Mouse (Mus musculus) activated CD4-positive, CD25-positive, alpha-beta regulatory T cell, adult 4 months (primary cell): Measurements from ENCODE around the gene Kdm4a. TPM values are rescaled to one million over a fixed set of nuclear protein-coding genes. Genes with fewer than 3 reads are reported as not detected.

Experiments
- ATAC-seq: one replicate; pipeline ENCODE4 v1.8.0; 2017
- polyA plus RNA-seq, 2 experiments: library from polyadenylated mRNA; unstranded; fragments of 100-300 nt; shearing (Covaris generic); gene quantifications; one replicate each; pipeline ENCODE4 v1.2.1; 2017

The Kdm4a gene
- polyA plus RNA-seq, result 10 to 100 TPM in 1 of 2 experiments, 1 to 10 TPM in 1; 6.1 to 11.4 TPM

DNA sequence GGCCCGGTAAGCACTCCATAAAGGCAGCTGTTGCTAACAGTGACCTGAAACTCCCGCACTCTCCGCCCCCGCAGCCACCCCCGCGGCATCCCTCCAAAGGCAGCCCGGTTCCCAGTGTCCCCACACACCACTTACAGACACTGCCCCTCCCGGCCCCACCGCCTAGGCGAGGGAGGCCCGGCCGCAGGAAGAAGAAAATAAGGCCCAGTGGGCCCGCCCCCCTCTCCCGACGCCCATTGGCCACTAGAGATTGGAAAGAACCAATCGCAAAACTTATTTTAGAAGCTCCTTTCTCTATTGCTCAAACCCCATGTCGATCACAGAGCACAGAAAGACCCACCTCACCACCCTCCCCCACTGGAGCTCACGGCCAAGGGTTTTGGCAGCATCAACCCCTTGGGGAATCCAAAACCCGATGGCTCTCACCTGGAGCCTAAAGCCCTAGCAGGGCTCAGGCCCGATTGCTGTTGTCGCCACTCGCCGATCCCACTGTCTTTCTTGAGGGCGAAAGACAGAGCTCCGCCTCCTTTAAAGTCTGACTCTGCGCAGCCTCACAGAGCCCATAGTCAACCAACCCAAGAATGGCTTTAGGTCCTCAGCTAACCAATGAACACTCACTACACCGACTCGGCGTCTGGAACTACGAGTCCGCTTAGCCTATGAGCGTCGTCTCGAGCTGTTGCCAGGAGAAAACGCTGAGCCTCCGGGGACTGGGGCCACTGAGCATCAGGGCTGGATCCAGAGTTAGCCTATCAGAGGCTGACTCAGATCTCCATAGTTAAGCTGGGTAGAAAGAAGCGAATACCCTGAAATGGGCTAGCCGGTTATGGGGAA, at the start of gene Kdm4a:
Gene Kdm4a (minus strand): TSS at position 577 of the 834 bp plus-strand sequence.
- ATAC-seq, result peak; percentile 94

DNA sequence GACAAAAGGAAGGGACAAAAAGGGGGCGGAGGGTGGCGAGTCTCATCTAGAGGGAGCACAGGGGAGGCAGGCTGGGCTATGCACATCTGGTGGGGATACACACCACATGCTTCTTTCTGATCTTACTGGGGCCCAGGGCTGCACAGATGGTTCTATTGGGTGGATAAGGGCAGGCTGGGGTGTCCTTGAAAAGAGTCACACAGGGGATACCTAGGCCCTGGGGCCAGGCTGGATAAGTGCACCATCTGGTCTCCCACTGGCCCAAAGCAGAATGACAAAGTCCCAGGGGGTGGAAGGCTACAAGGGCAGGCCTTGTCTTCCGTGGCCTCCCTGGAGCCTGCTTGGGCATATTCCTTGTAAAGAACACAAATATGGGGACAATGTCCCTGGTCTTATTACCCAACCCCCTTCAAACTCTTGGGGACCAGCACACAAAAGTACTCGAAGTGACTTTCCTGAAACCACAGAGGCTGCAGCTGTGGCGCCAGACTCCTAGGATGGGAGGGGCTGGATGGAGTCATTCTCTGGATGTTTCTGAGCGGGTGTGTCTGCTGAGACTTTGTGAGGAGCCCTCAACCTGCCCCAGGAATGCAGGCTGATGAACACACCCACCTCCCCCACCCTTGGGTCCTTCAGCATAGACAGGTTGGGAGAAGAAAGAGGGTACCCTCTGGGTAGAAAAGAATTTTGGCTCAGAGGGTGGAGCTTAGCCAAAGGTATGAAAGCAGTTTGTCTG, 49.4 kb upstream of the Kdm4a start:
- no peak for ATAC-seq

DNA sequence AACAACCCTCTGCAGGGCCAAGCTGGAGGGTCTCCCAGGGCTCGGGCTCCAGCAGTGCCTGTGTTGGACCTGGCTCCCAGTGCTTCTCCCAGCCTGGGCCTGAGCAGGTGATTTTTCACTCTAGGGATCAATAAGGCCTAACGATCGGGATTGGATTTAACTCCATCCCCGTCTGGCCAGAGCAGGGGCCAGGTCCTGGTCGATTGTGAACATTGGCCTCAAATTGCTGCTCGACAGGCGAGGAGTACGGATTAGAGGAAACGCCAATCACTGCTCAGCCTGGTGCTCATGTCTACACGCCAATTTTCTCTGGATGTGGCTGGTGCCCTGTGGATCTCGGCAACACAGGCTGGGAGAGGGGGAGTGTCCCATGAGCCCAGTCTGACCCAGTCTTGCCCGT, 47.6 kb upstream of the Kdm4a start:
- no peak for ATAC-seq

DNA sequence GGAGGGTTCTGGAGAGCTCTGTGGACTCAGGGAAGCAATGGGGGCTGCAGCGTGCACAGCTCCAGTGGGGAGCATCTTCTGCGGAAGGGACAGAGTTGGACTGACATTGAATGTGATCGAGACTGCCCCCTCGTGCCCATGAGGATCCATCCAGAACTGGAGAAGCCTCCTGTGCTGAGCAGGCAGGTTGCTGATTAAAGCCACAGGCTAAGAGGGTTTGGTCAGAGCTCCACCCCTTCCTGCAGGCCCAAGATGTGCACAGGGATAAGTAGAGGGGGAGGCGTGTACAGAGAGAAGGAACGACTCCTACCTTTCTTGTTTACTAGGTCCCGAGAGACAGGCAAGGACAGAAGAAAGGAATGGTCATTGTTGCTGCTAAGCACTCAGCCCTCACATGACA, 41.4 kb upstream of the Kdm4a start:
- no peak for ATAC-seq

DNA sequence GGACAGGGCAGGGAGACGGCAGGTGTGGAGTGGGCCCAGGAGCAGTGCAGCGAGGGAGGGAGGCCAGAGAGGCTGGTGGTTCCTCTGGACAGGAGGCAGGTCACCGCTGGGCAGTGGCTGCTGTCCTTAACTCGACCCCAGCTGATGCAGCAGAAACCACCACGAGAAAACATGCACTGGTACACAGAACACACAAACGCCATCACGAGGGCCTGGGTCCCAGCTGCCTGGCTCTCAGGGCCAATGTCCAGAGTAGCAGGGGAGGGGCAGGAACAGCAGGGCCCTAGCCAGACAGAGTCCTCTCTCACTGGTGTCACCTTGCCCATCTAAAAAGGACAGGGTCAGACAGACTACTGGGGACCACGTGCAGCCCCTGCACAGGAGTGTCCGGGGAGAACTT, 40.9 kb upstream of the Kdm4a start:
- no peak for ATAC-seq

DNA sequence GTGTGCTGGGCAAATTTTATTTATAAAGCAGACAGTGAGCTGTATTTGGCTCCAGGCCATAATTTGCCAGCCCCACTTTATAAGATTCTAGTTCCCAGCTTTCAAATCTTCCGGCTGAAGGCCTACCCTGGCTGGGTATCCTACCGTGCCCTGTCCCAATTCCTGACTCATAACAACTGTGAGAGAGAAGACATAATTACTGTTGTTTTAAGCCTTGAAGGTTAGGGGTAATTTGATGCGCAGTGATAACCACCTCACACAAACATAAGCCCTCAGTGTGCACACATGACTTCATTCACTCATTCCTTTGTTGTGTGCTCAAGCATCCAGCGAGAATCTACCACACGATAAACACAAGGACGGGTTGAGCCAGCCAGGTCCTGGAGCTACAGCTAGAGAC, 39.6 kb upstream of the Kdm4a start:
- no peak for ATAC-seq

DNA sequence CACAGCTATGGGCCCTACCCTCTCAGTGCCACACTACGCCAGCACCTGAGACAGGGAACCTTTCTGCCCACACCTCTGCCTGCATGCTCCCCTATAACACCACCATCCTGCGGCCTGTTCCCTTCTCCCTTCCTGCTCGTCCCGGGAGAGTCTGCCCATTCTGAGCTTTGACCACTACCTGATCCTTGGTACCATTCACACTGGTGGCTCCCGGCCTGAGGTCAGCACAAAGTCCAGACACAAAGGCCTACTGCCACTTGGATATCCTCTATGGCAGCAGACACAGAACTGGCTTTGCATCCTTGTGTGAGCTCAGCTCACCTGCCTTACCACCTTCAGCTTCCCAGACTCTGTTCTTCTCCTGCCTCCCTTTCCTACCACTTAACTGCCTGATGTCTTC, 38.7 kb upstream of the Kdm4a start:
- no peak for ATAC-seq

DNA sequence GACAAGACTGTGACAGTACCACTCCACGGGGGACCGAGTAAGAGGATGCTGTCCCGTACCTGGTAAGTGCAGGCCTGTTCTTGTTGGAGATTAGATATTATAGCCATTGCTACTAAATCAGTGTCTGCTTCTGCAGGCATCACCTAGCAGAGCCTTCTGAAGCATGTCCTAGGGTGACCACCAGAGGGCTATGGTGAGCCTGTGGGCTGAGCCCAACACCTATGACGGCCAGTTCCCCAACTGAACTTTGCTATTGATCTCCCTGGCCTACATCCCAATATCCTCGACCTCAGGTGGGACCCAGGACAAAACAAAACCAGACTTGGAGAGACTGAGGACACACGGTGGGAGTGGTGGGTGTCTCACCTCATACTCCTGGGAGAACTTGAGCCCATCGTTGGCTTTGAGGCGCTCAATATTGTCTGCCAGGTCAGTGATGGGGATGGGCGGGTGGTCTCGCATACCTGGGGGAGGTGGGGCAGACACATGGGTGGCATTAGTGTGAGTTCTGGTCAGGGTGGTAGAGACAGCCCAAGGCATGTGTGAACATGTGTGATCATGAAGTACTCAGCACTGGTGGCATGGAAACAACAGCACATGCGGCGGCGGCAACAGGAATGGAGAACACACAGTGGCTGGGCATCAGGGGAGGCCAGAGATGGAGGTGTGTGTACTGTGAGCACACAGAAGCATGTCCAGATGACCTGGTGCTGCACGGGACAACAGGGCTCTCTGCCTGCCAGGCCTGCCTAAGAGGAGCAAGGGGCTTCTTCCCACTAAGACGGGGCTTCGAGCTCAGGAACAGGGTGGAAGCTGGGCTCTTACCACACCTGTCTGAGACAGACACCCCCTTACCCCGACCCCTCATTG, 37.1 kb upstream of the Kdm4a start:
- peak; percentile 63 for ATAC-seq

DNA sequence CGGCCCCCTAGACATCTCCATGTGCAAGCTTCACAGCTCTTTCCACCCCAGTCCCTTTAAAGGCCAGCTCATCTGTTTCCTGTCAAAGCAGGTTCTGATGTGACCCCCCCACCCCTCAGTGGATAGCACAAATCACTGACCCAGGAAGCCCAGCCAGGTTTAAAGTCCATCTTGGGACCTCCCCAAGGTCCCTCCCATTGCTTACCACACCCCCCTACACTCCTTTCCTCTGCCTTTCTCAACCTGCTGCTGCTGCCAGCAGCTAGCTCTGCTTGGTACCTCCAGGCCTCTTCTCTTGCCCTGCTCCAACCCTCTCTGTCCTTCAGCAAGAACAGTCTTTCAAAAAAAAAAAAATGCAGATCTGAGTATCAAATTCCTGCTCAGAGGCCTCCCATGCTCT, 35.0 kb upstream of the Kdm4a start:
- ATAC-seq, result no peak

DNA sequence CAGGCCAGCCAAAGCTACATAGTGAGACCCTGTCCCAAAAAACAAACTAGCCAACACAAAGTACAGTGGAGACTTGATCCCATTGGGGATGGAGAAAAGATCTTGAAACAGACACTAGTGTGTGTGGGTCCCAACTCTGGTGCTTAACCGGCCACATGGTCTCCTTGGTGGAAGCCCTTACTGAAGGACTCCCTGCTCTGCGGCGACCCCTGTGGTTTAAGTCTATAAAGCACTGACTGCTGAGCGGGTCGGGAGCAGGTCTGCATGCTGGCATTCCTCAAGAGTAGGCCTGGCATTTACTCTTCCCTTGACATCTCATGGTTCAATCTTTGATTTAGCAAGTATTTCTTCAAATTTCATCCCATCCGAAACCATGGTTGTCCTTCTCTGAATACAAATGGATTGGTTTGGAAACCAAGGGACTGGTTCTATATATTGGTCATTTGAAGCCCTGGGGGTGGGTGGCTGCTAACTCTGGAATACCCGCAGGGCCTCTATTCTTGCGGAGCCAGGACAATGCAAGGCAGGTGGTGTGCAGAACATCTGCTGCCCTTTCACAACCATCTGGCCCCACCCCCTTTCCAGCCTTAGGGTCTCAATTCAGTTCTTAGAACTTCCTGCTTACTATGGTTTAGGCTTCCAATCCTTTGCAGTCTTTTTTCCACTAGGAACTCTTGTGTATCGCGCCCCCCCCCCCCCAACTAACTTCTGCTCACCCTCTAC, 27.2 kb upstream of the Kdm4a start:
- no peak for ATAC-seq

DNA sequence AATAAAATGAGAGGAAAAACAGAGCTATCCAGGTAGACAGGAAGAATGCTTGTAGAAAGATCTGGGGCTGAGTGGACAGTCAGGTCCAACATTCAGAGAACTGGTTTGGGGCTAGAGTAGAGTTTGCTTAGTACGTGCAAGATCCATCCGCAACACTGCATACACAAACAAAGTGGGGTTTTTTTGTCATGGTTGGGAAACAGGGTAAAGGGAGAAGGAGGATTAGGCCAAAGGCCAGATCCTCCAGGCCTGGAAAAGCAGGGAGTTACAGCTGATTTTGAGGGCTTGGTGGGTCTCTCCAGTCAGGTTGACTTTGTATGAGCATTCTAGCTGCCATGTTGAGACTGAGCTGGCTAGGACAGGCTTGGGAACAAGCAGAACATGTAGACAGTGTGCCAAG, 26.1 kb upstream of the Kdm4a start:
- ATAC-seq, result no peak

DNA sequence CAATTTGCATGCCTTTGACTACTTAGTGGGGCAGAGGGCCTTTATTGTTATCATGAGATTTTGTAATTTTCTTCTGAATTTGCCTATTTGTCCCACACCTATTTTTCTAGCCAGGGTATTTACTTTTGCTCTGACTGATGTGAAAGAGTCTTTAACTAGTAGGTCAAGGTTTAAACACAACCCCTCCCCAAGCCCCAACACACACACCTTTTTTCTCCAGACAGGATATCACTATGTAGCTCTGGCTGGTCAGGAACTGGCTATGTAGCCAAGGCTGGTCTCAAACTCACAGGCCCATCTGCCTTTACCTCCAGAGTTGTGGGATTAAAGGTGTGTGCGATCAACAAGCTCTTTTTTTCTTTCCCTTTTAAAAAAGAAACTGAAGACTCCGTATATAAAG, 19.2 kb upstream of the Kdm4a start:
- ATAC-seq, result no peak

DNA sequence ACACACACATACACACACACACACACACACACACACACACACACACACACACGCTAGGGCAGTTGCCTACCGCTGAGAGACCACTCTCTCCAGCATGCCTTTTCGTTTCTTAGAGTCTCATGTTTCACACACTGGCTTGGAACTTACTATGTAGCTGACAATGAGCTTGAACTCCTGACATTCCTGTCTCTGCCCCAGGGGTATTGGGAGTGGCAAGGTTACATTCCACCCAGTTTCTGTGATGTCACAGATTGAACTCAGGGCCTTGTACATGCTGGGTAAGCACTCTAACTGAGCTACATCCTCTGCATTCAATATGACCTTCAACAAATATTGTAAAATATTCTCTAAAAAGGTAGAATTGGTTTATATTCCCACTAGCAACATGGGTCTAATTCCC, 18.8 kb upstream of the Kdm4a start:
- ATAC-seq, result no peak

DNA sequence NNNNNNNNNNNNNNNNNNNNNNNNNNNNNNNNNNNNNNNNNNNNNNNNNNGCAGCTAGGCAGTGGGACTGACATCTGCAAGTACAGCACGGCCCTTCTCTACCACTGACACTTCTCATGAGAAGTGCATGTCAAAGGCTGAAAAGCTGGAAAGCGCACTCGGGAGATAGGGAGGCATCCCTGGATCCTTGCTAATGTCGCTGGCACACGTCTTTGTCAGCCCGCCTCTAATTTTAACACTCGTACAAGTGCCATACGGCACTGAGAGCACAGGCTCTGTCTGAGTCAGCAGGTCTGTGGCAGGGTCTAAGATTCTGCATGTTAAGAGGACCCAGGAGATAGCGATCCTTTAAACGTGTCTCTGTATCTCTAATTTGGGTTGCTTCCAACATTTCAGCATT, 16.3 kb upstream of the Kdm4a start:
- no peak for ATAC-seq

DNA sequence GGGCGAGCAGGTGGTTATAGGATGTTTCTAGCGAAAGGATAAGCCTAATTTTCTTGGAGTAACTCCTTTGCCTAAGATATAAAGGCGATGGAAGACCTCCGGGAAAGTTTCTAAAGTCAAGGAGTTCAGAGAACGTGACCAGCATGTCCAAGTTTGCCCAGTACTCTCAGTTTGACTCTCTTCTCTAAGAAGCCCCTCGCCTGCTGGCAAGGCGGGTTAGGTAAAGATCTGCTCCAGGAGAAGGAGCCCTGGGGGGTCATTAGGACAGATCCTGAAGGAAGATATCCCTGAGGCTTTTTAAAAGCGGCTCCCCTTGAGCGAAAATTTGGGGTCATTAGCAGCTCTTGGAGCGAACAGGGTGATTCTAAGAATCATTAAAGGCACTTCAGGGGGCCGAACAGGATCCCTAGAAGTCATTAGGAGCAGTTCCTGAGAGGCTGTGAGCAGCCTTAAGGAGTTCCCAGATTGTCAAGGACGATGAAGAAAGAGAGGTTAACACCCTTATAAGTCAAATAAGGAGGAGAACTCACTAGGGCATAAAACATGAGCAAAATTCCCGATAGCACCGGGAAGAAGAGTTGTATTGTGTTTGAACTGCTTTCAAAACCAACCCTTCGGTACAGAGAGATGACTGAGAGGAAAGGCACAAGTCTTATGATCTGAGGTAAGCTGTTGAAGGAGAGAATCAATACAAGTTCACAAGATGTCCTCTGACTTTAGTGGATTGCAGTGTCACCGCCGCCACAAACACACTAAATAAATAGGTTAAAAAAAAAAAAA, 648 bp upstream of the Kdm4a start:
- ATAC-seq, result no peak

DNA sequence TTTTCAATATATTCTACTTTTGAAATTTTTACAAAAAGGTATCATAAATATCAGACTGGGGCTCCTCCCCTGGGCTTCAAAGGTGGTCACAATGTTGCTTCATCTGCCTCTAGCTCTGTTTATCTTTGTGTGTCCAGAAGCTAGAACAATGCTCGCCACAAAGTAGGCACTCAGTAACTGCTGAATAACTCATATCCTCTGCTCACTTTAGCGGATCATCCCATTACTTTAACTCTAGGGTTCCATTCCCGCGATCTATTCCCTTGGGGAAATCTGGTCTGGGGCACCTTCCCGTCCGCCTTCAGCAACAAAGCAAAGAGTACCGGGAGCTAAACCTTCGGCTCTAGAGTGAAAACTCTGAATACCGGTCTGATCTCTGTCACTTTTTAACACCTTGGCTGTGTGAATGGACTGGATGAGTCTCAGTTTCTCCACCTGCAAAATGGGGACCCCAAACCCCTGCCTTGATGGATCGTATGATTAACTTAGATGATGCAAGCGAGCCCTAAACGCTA, 834 bp downstream of the Kdm4a start:
- no peak for ATAC-seq

DNA sequence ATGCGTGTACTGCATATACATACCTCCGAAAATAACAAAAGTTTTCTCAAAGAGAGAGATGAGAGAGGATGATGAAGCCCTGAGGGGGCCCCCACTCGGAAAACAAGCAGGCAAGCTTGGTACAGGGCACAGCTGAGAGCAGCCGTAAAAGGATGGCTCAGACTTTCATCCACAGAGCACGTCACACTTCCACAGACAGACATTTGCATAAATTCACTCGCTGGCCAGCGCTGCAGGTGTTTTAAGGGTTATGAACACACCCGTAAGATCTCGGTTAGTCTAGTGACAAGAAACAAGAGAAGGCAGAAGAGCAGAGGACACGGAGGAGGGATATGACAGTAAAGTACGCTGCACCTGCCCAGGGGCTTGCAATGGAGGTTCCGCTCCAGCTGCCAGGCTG, 7.4 kb downstream of the Kdm4a start:
- ATAC-seq, result no peak

DNA sequence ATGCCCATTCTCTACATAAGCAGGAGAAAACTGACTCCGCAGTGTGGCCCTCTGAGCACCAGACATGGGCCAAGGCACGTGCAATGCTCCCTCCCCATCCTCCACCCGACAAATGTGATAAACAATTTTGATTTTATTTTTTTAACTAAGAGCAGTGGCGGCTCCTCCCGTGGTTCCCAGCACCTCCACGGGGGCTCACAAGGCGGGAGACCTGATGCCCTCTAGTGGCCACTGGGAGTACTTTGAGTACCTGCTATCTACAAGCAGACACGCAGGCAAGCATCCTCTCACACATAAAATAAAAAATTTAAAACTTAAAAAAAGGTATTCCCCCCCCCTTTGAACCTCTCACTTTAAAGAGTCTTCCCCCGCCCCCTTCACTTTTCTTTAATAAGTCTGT, 8.8 kb downstream of the Kdm4a start:
- no peak for ATAC-seq

DNA sequence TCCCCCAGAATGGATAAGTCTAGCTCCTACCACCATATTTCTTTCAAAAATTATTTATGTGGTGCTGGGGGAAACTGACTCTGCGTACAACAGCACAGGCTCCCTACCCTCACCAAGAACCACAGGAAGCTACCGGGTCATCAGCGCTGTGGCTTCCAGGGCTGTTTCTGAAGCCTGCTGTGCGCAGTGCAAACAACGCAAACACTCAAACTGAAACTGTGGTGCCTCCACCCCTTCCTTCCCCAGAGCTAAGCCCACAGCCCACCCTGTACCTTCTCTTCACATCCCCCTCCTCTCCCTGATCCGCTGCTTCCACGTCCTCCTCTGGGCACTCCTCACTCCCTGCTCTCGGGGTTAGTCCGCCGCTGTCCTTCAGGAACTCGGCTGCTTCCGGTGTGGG, 17.7 kb downstream of the Kdm4a start:
- peak; percentile 91 for ATAC-seq

DNA sequence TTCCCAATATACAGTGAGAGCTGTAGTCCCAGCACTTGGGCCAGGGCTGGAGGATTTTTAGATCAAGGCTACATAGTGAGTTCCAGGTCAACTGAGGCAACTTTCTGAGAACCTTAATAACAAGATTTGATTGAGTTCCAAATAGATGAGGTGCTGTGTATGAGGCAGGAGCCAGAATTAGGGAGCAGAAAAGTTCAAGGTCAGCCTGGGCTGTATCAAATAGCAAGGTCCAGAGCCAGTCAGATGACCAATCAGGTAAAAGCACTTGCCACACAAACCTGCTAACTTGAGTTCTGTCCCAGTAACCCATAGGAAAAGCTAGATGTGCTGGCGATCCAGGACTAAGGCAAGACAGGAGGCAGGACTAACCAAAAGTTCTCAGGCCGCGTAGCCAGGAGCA, 22.2 kb downstream of the Kdm4a start:
- ATAC-seq, result no peak

DNA sequence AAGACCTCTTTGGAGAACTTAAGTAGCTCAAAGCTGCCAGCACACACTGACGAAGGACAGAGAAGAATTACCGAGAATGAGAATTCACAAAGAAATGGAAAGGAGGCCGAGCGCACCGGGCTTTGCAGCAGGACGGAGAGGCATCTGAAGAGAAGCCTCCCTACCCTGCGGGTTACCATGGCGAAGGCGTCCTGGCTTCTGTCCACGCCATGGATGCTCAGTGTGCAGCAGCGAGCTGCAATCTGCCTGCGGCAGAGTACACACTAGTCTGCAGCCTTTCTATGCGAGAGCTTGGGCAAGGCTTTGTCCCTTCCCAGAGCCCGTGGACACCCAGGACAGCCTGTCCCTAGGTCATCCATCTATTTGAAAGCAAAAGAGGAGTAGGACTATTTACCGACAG, 23.3 kb downstream of the Kdm4a start:
- no peak for ATAC-seq

DNA sequence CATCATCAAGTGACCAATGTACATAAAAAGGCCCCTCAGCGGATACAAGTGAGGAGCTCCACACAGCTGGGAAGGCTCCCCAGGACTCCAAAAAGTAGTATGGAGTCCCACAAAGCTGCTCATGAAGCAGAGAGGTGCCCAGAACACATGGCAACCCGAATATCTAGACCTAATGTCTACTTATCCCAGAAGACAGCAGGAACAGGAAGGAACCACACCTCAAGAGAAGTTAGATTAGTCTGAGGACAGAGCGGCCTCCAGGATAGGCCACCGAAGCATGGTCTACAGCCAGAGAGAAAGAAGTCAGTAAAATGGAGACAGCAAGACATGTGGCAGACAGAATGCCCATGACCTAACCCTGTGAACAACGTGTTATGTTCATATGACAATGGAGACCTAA, 25.0 kb downstream of the Kdm4a start:
- no peak for ATAC-seq
